Mouse (Mus musculus): ENCODE data around the gene Popdc2. TPM values are rescaled to one million over a fixed set of nuclear protein-coding genes. Genes with fewer than 3 reads are reported as not detected.

Popdc2 gene
- polyA plus RNA-seq, 1 experiment from 2014 or later, result 0.71 TPM

GRCm38 (mm10) chr16:38363256-38363595 lies 1.2 kb downstream of the Popdc2 start:
- no peaks in the 10 kb centered on the region for H3K9me3 ChIP-seq (ENCODE audit: control insufficient read depth, low read length)
- WGBS, result 87% methylated on average over 3 of the region's 3 CpGs

GRCm38 (mm10) chr16:38363657-38364056 lies 1.6 kb downstream of the Popdc2 start:
- H3K4me1 ChIP-seq (ENCODE audit: control insufficient read depth, insufficient read depth, low read length), result no peaks in the 10 kb centered on the region
- no peak overlapping the region for H3K4me2 ChIP-seq (ENCODE audit: low read depth, low read length)
- H3K4me3 ChIP-seq (ENCODE audit: low read depth, low read length), result no peak overlapping the region
- 91% methylated on average over 7 of the region's 7 CpGs for WGBS
- H3K9me3 ChIP-seq (ENCODE audit: control insufficient read depth, low read length), result no peaks in the 10 kb centered on the region
- no peak overlapping the region for H3K27ac ChIP-seq (ENCODE audit: low read depth, low read length)
- H3K9ac ChIP-seq (replicated peaks; ENCODE audit: low read depth, low read length), result no peak overlapping the region
- no peak for ATAC-seq (ENCODE audit: low read depth)
- H3K27me3 ChIP-seq (ENCODE audit: control insufficient read depth, insufficient read depth, low read length), result no peaks in the 10 kb centered on the region
- no peaks in the 10 kb centered on the region for H3K36me3 ChIP-seq (ENCODE audit: control insufficient read depth, insufficient read depth, low read length)

More at GRCm38 (mm10) chr16:38363256-38363595, 1.2 kb downstream of the Popdc2 start:
- Histone ChIP-seq H3K36me3 (ENCODE audit: control insufficient read depth, insufficient read depth, low read length) (no peaks in the 10 kb centered on the region), H3K27me3 (ENCODE audit: control insufficient read depth, insufficient read depth, low read length) (no peaks in the 10 kb centered on the region), H3K4me1 (ENCODE audit: control insufficient read depth, insufficient read depth, low read length) (no peaks in the 10 kb centered on the region), H3K4me3 (ENCODE audit: low read depth, low read length) (no peak overlapping the region), H3K27ac (ENCODE audit: low read depth, low read length) (no peak overlapping the region), H3K9ac (replicated peaks; ENCODE audit: low read depth, low read length) (no peak overlapping the region), H3K4me2 (ENCODE audit: low read depth, low read length) (no peak overlapping the region)
- ATAC-seq (ENCODE audit: low read depth), result no peak

- H3K27ac ChIP-seq (ENCODE audit: low read depth, low read length), result no peak overlapping the region
- H3K36me3 ChIP-seq (ENCODE audit: control insufficient read depth, insufficient read depth, low read length), result no peaks in the 10 kb centered on the region
- no peaks in the 10 kb centered on the region for H3K4me1 ChIP-seq (ENCODE audit: control insufficient read depth, insufficient read depth, low read length)
- H3K27me3 ChIP-seq (ENCODE audit: control insufficient read depth, insufficient read depth, low read length), result no peaks in the 10 kb centered on the region
- no peak overlapping the region for H3K4me3 ChIP-seq (ENCODE audit: low read depth, low read length)
- no peak overlapping the region for H3K4me2 ChIP-seq (ENCODE audit: low read depth, low read length)
- 89% methylated on average over 10 of the region's 10 CpGs for WGBS
- ATAC-seq (ENCODE audit: low read depth), result no peak
- no peak overlapping the region for H3K9ac ChIP-seq (replicated peaks; ENCODE audit: low read depth, low read length)
- H3K9me3 ChIP-seq (ENCODE audit: control insufficient read depth, low read length), result no peaks in the 10 kb centered on the region
Observed at GRCm38 (mm10) chr16:38365390-38365789, 3.4 kb downstream of the Popdc2 start.

GRCm38 (mm10) chr16:38366231-38366630 lies 4.2 kb downstream of the Popdc2 start:
- Histone ChIP-seq H3K9ac (replicated peaks; ENCODE audit: low read depth, low read length) (no peak overlapping the region), H3K4me1 (ENCODE audit: control insufficient read depth, insufficient read depth, low read length) (no peaks in the 10 kb centered on the region), H3K9me3 (ENCODE audit: control insufficient read depth, low read length) (no peaks in the 10 kb centered on the region), H3K36me3 (ENCODE audit: control insufficient read depth, insufficient read depth, low read length) (no peaks in the 10 kb centered on the region), H3K4me3 (ENCODE audit: low read depth, low read length) (no peak overlapping the region), H3K4me2 (ENCODE audit: low read depth, low read length) (no peak overlapping the region), H3K27ac (ENCODE audit: low read depth, low read length) (no peak overlapping the region), H3K27me3 (ENCODE audit: control insufficient read depth, insufficient read depth, low read length) (no peaks in the 10 kb centered on the region)
- no peak for ATAC-seq (ENCODE audit: low read depth)
- WGBS, result 92% methylated on average over 4 of the region's 4 CpGs

GRCm38 (mm10) chr16:38368336-38368735 lies 6.3 kb downstream of the Popdc2 start:
- H3K4me3 ChIP-seq (ENCODE audit: low read depth, low read length), result no peak overlapping the region
- H3K9ac ChIP-seq (replicated peaks; ENCODE audit: low read depth, low read length), result no peak overlapping the region
- ATAC-seq (ENCODE audit: low read depth), result no peak
- no peaks in the 10 kb centered on the region for H3K4me1 ChIP-seq (ENCODE audit: control insufficient read depth, insufficient read depth, low read length)
- H3K9me3 ChIP-seq (ENCODE audit: control insufficient read depth, low read length), result no peaks in the 10 kb centered on the region
- WGBS, result 61% methylated on average over 10 of the region's 10 CpGs
- H3K36me3 ChIP-seq (ENCODE audit: control insufficient read depth, insufficient read depth, low read length), result no peaks in the 10 kb centered on the region
- no peak overlapping the region for H3K4me2 ChIP-seq (ENCODE audit: low read depth, low read length)
- no peaks in the 10 kb centered on the region for H3K27me3 ChIP-seq (ENCODE audit: control insufficient read depth, insufficient read depth, low read length)
- no peak overlapping the region for H3K27ac ChIP-seq (ENCODE audit: low read depth, low read length)

- H3K27me3 ChIP-seq (ENCODE audit: control insufficient read depth, insufficient read depth, low read length), result no peaks in the 10 kb centered on the region
- H3K4me2 ChIP-seq (ENCODE audit: low read depth, low read length), result no peak overlapping the region
- H3K27ac ChIP-seq (ENCODE audit: low read depth, low read length), result no peak overlapping the region
- no peaks in the 10 kb centered on the region for H3K36me3 ChIP-seq (ENCODE audit: control insufficient read depth, insufficient read depth, low read length)
- H3K9me3 ChIP-seq (ENCODE audit: control insufficient read depth, low read length), result no peaks in the 10 kb centered on the region
- H3K4me3 ChIP-seq (ENCODE audit: low read depth, low read length), result no peak overlapping the region
- ATAC-seq (ENCODE audit: low read depth), result no peak
- 87% methylated on average over 7 of the region's 7 CpGs for WGBS
- H3K4me1 ChIP-seq (ENCODE audit: control insufficient read depth, insufficient read depth, low read length), result no peaks in the 10 kb centered on the region
- no peak overlapping the region for H3K9ac ChIP-seq (replicated peaks; ENCODE audit: low read depth, low read length)
Observed at GRCm38 (mm10) chr16:38369000-38369399, 7.0 kb downstream of the Popdc2 start.

- 90% methylated on average over 8 of the region's 8 CpGs for WGBS
Observed at GRCm38 (mm10) chr16:38369431-38369830, 7.4 kb downstream of the Popdc2 start.

GRCm38 (mm10) chr16:38369992-38370484 lies 8.0 kb downstream of the Popdc2 start:
- H3K4me1 ChIP-seq (ENCODE audit: control insufficient read depth, insufficient read depth, low read length), result no peaks in the 10 kb centered on the region
- no peaks in the 10 kb centered on the region for H3K27me3 ChIP-seq (ENCODE audit: control insufficient read depth, insufficient read depth, low read length)
- H3K9ac ChIP-seq (replicated peaks; ENCODE audit: low read depth, low read length), result no peak overlapping the region
- WGBS, result 86% methylated on average over 4 of the region's 4 CpGs
- no peaks in the 10 kb centered on the region for H3K9me3 ChIP-seq (ENCODE audit: control insufficient read depth, low read length)
- no peak for ATAC-seq (ENCODE audit: low read depth)
- H3K36me3 ChIP-seq (ENCODE audit: control insufficient read depth, insufficient read depth, low read length), result no peaks in the 10 kb centered on the region
- no peak overlapping the region for H3K4me3 ChIP-seq (ENCODE audit: low read depth, low read length)
- H3K27ac ChIP-seq (ENCODE audit: low read depth, low read length), result no peak overlapping the region
- no peak overlapping the region for H3K4me2 ChIP-seq (ENCODE audit: low read depth, low read length)

More at GRCm38 (mm10) chr16:38369431-38369830, 7.4 kb downstream of the Popdc2 start:
- Histone ChIP-seq H3K27ac (ENCODE audit: low read depth, low read length) (no peak overlapping the region), H3K36me3 (ENCODE audit: control insufficient read depth, insufficient read depth, low read length) (no peaks in the 10 kb centered on the region), H3K27me3 (ENCODE audit: control insufficient read depth, insufficient read depth, low read length) (no peaks in the 10 kb centered on the region), H3K9ac (replicated peaks; ENCODE audit: low read depth, low read length) (no peak overlapping the region), H3K9me3 (ENCODE audit: control insufficient read depth, low read length) (no peaks in the 10 kb centered on the region), H3K4me3 (ENCODE audit: low read depth, low read length) (no peak overlapping the region), H3K4me2 (ENCODE audit: low read depth, low read length) (no peak overlapping the region), H3K4me1 (ENCODE audit: control insufficient read depth, insufficient read depth, low read length) (no peaks in the 10 kb centered on the region)
- ATAC-seq (ENCODE audit: low read depth), result no peak

- H3K4me1 ChIP-seq (ENCODE audit: control insufficient read depth, insufficient read depth, low read length), result no peaks in the 10 kb centered on the region
- 79% methylated on average over 8 of the region's 8 CpGs for WGBS
Observed at GRCm38 (mm10) chr16:38370633-38371374, 8.8 kb downstream of the Popdc2 start.

More at GRCm38 (mm10) chr16:38370633-38371374, 8.8 kb downstream of the Popdc2 start:
- no peak overlapping the region for H3K9ac ChIP-seq (replicated peaks; ENCODE audit: low read depth, low read length)
- H3K27ac ChIP-seq (ENCODE audit: low read depth, low read length), result no peak overlapping the region
- no peaks in the 10 kb centered on the region for H3K36me3 ChIP-seq (ENCODE audit: control insufficient read depth, insufficient read depth, low read length)
- H3K4me2 ChIP-seq (ENCODE audit: low read depth, low read length), result no peak overlapping the region
- H3K4me3 ChIP-seq (ENCODE audit: low read depth, low read length), result no peak overlapping the region
- no peaks in the 10 kb centered on the region for H3K9me3 ChIP-seq (ENCODE audit: control insufficient read depth, low read length)
- ATAC-seq (ENCODE audit: low read depth), result no peak
- no peaks in the 10 kb centered on the region for H3K27me3 ChIP-seq (ENCODE audit: control insufficient read depth, insufficient read depth, low read length)
